Mouse (Mus musculus) heart, postnatal 14 days (tissue): ENCODE measurements at regions not wholly inside any gene's neighbourhood (a gene's known extent, or its start where the extent isn't known, plus 50 kb on each side); places are given as distances from the start of the nearest gene placed in this dataset.
A peak's percentile ranks its signal among the peaks of the same experiment; 100 is the strongest.

ENCODE experiments used
- DNase-seq, 2 experiments: peaks; one replicate each; pipeline ENCODE4 v3.0.0; 2021 to 2022
- intact Hi-C: fragments of 180-260 bp; cut with DNase I; formaldehyde crosslinking; loops from one replicate; pipeline ENCODE4 v1.15.1; 2025

DNA sequence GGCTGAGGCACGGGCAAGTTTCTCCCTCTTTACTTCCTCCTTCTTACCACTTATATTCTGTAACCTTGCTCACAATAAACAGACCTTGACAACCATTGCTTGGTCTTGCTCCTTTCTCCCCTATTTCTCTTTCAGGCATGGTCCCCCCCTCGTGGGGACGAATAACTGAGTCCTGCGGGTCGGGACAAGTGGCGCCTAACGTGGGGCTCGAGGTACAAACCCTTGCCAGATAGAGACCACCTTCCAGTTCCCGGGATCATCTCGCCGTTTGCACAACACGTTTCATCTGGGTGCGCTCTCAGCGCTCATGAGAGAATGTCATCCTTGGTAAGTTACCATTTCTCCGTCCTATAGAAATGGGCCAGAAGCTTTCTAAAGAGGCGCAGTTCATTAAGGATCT is 79.6 kb upstream of the Foxn3 start:
- intact Hi-C loops: no loop called here
- no peak for DNase-seq

- intact Hi-C loops: no loop called here
- DNase-seq: no peak
These were observed 78.9 kb upstream of the Foxn3 start for GRCm38 (mm10) chr12:99642131-99642895.

- intact Hi-C loops: no loop called here
- DNase-seq: no peak
These were observed 77.9 kb upstream of the Foxn3 start for GRCm38 (mm10) chr12:99641278-99641677.

GRCm38 (mm10) chr12:99640214-99641151 is 77.1 kb upstream of the Foxn3 start:
- DNase-seq: peak in 1 of 2 experiments; percentile 14
- intact Hi-C loops: no loop called here

DNA sequence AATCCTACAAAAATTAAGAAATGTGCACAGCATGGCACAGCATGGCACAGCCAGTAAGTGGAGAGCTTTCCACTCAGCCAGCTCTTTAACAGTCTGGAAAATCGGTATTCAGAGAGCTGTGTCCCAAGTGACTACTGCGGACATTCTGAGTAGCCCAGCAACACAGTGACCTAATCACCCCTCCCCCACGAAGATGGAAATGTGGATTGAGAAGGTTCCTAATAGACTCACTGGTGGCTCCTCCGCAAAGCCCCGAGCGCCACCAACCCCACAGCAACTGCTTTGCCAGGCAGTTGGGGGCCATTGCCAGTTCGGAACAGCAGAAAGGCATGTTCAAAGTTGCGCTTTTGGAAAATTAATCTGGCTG is 76.4 kb upstream of the Foxn3 start:
- DNase-seq: no peak
- intact Hi-C loops: loop anchor here (10.0 kb wide), 1 partner anchor 195 kb away; no protein-coding TSS in a partner anchor

- DNase-seq: no peak
- intact Hi-C loops: loop anchor here (10.0 kb wide), 1 partner anchor 196 kb away; no protein-coding TSS in a partner anchor
These were observed 75.7 kb upstream of the Foxn3 start for GRCm38 (mm10) chr12:99639118-99639517.

- intact Hi-C loops: loop anchor here (10.0 kb wide), 1 partner anchor 197 kb away; no protein-coding TSS in a partner anchor
- no peak for DNase-seq
These were observed 74.6 kb upstream of the Foxn3 start for GRCm38 (mm10) chr12:99637986-99638385.

DNA sequence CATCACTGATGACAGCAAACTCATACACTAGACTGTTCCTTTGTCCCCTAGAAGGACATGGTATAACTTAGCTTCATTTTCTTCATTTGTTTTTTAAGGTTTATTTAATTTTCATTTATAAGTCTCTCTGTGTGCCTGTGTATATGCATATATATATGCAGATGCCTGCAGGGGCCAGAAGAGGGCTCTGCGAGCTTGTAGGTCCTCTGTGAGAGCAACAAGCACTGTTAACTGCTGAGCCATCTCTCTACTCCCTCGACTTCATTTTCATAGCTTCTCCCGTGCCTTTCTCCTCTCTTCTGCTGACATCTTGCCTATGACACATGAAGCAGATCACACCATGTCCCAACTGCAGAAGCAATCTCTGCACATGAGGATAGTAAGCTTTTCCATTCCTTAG is 72.9 kb upstream of the Foxn3 start:
- DNase-seq: no peak
- intact Hi-C loops: loop anchor here (10.0 kb wide), 1 partner anchor 199 kb away; no protein-coding TSS in a partner anchor

DNA sequence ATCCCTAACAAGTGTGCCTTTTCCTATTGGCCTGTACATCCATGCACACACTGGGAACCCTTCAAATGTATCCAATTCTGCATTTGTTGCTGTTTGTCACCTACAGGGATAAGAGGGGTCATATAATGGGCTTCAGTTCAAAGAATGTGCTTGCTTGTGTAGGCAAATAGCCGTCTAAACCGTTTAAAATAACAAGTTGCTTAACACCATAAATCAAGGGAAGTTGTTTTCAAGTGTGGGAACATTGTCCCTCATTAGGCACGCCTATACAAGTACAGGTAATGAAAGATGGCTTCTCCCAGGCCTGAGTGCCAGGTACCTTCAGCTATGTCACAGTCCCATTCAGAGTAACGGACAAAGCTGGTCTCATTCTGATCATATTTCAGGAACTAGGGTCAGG is 72.0 kb upstream of the Foxn3 start:
- intact Hi-C loops: loop anchor here (10.0 kb wide), 1 partner anchor 199 kb away; no protein-coding TSS in a partner anchor
- no peak for DNase-seq

- no peak for DNase-seq
- intact Hi-C loops: loop anchor here (10.0 kb wide), 1 partner anchor 200 kb away; no protein-coding TSS in a partner anchor
These were observed 71.3 kb upstream of the Foxn3 start for GRCm38 (mm10) chr12:99634726-99635125.

GRCm38 (mm10) chr12:99633678-99634077 is 70.3 kb upstream of the Foxn3 start:
- intact Hi-C loops: loop anchor here (10.0 kb wide), 1 partner anchor 201 kb away; no protein-coding TSS in a partner anchor
- DNase-seq: no peak

GRCm38 (mm10) chr12:99632988-99633387 is 69.6 kb upstream of the Foxn3 start:
- no peak for DNase-seq
- intact Hi-C loops: loop anchor here (10.0 kb wide), 1 partner anchor 202 kb away; no protein-coding TSS in a partner anchor

DNA sequence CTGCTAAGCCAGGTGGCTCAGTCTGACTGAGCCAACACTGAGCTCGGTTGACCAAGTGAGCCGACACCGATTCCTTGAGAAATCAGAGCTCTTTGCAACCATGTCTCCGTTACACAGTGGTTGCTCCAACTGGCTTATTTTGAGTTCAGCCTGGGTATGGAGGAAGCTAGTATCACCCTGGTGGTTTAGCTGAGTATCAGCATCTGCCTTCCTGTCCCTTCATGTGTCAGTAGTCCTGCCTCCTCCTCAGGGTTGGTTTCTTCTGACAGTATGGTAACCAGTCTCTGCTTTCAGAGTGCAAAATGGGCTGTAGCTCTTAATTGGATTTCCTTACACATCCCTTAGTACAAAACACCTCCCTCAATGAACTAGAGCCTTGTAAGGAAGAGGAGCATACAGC is 66.2 kb upstream of the Foxn3 start:
- intact Hi-C loops: loop anchor here (5.0 to 10.0 kb wide), 5 partner anchors 38 to 532 kb away; partner anchors contain the start of gene Foxn3
- no peak for DNase-seq

GRCm38 (mm10) chr12:99628421-99628820 is 65.0 kb upstream of the Foxn3 start:
- intact Hi-C loops: loop anchor here (5.0 to 10.0 kb wide), 4 partner anchors 39 to 531 kb away; partner anchors contain the start of gene Foxn3
- DNase-seq: no peak

DNA sequence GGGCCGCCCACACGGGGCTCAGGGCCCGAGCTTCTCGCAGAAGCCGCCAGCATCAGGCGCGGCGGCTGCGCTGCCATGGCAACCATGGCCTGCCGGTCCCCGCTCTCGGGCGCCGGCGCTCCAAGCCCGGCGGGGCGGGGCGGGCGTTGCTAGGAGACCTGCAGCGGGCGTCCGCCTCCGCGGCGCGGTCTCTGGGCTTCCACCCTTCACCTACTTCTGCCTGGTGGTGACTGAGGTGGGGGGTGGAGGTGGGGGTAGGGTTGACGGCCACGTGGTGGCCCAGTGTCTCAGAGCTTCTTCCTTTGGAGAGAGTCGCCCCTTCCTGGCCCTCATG is 64.5 kb upstream of the Foxn3 start:
- intact Hi-C loops: loop anchor here (5.0 to 10.0 kb wide), 4 partner anchors 39 to 531 kb away; partner anchors contain the start of gene Foxn3
- peak; percentile 95 to 96 for DNase-seq

DNA sequence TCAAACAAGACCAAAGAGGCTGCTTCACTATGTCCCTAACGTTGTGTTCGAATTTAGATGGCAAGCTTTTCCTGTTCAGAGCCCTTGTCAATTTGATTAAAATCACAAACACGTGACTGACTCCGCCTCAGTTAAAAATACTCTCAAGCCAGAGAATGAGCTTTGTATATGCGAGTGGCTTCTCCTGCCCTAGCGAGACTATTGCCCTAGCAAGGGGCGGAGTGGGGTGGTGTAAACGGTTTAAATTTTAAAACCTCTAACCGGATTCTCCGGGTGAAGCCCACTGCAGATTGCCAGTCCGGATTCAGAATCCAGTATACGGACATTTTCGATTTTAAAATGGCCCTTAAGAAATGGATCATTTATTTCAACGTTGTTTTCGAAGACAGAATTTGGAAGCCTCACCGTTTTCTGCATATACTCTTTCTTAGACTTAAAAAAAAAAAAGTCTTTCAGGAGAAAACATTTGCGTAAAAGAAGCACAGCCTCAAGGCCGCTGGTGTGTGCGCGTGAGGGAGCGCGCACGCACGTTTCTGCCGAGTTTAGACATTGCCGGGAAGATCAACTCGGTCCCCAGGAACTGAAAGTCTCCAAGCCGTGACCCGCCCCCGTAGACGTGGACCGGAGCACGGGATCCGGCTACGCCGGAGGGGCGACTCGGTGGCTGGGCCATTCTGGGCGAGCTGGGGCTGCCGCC is 64.0 kb upstream of the Foxn3 start:
- DNase-seq: peak; percentile 12 to 36
- intact Hi-C loops: loop anchor here (5.0 to 10.0 kb wide), 4 partner anchors 40 to 530 kb away; partner anchors contain the start of gene Foxn3

DNA sequence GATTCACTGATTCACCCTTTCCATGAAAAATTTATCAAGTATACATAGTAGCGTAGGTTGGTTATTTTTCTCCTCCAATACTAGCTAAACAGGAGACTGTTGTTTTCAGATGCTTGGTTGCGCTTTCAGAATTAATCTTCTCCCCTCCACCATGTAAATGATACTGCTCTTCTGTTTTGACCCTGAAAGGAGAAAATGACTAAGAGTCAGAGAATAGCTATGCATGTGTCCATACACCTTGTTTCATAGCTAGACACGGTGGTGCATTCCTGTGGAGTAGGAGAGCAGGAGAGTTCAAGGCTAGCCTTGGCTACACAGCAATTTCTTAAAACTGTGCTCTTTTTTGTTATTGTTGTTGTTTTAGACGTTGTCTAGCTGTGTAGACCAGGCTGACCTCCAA is 62.8 kb upstream of the Foxn3 start:
- intact Hi-C loops: loop anchor here (5.0 to 10.0 kb wide), 4 partner anchors 41 to 529 kb away; partner anchors contain the start of gene Foxn3
- no peak for DNase-seq

GRCm38 (mm10) chr12:99625094-99625493 is 61.7 kb upstream of the Foxn3 start:
- intact Hi-C loops: loop anchor here (5.0 to 10.0 kb wide), 4 partner anchors 42 to 528 kb away; partner anchors contain the start of gene Foxn3
- DNase-seq: no peak

- no peak for DNase-seq
- intact Hi-C loops: loop anchor here (10.0 kb wide), 1 partner anchor 57 kb away; the partner anchor contains the start of gene Foxn3
These were observed 58.9 kb upstream of the Foxn3 start for GRCm38 (mm10) chr12:99622238-99622637.

- intact Hi-C loops: no loop called here
- DNase-seq: no peak
These were observed 53.9 kb upstream of the Foxn3 start for GRCm38 (mm10) chr12:99617241-99617804.
